Mouse (Mus musculus): Measurements from ENCODE around the gene Sclt1. TPM values are rescaled to one million over a fixed set of nuclear protein-coding genes. Genes with fewer than 3 reads are reported as not detected.

Gene Sclt1
- polyA plus RNA-seq, 1 experiment from 2014 or later = 33.0 TPM

DNA sequence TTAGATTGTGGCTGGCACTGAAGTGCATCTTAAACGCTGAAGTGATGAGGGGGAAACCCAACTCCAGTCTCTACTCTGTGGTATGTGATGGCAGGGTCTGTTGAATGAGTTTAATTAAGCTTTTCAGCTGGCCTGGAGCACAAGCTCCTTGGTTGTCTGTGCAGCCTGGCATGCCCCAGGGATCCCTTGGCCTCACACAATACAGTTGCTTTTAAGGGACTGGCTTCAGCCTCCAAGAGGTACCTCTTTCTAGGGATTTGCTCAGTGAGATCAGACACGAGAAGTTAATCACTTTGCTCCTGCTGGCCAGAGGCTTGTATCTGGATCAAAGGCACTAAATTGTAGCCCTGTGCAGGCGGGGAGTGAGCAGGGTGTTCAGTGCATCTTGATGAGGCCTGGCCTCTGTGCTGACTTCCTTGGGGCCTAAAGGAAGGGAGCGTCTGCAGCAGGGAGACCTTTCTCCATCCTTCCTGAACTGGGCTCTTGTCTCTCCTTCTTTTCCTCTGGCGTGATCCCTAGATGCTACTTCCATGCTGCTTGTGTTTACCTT, 138.8 kb downstream of the Sclt1 start:
- H3K27ac ChIP-seq (ENCODE audit: low read depth, low read length) = peak overlapping the region; percentile 46; the same call in 1 of the 2 replicates
- no peaks in the 10 kb centered on the region for H3K27me3 ChIP-seq (ENCODE audit: control insufficient read depth, insufficient read depth, low read length)
- no peak overlapping the region for H3K9ac ChIP-seq (ENCODE audit: low read length)
- peak; percentile 32 for ATAC-seq (replicated peaks; ENCODE audit: low FRiP score)
- H3K36me3 ChIP-seq (ENCODE audit: control insufficient read depth, insufficient read depth, low read length) = peaks cover 6% of the 10 kb centered on the region; the same call in 1 of the 2 replicates
- H3K4me1 ChIP-seq (replicated peaks; ENCODE audit: control insufficient read depth, insufficient read depth, low read length) = peaks cover 11% of the 10 kb centered on the region; the same call in 1 of the 2 replicates
- no peak overlapping the region for H3K4me2 ChIP-seq (ENCODE audit: low read depth, low read length, severe bottlenecking)
- 18% methylated on average over 5 of the region's 5 CpGs for WGBS
- no peak for DNase-seq (ENCODE audit: low spot score)
- H3K9me3 ChIP-seq (ENCODE audit: control insufficient read depth, low read length) = no peaks in the 10 kb centered on the region
- no peak overlapping the region for H3K4me3 ChIP-seq (ENCODE audit: low read depth, low read length)

DNA sequence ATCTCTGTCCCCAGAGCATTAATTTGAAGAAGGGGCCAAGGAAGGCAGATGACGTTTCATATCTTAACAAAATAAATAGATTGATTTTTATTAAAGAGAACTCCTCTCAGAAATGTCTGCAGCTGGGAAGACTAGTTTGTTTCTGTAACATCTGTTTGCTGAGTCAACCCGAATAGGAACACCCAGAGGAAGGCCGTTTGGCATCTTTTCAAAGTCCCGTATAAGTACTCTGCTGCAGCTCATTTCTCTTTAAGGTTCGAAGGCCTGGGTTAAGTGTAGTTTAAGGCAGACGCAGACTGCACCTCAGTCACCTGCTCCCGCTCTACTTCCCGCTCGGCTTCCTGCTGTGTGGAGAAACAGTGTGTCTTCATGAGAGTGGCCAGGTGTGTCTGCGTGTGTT, 139.4 kb downstream of the Sclt1 start:
- H3K36me3 ChIP-seq (ENCODE audit: control insufficient read depth, insufficient read depth, low read length) = peaks cover 6% of the 10 kb centered on the region; the same call in 1 of the 2 replicates
- no peak overlapping the region for H3K9ac ChIP-seq (ENCODE audit: low read length)
- no peak overlapping the region; the same call in 1 of the 2 replicates for H3K27ac ChIP-seq (ENCODE audit: low read depth, low read length)
- 47% methylated on average over 10 of the region's 10 CpGs for WGBS
- H3K4me1 ChIP-seq (replicated peaks; ENCODE audit: control insufficient read depth, insufficient read depth, low read length) = peaks cover 11% of the 10 kb centered on the region; the same call in 1 of the 2 replicates
- no peak overlapping the region for H3K4me2 ChIP-seq (ENCODE audit: low read depth, low read length, severe bottlenecking)
- H3K4me3 ChIP-seq (ENCODE audit: low read depth, low read length) = no peak overlapping the region
- ATAC-seq (replicated peaks; ENCODE audit: low FRiP score) (no peak), DNase-seq (ENCODE audit: low spot score) (no peak)
- H3K27me3 ChIP-seq (ENCODE audit: control insufficient read depth, insufficient read depth, low read length) = no peaks in the 10 kb centered on the region
- H3K9me3 ChIP-seq (ENCODE audit: control insufficient read depth, low read length) = no peaks in the 10 kb centered on the region

DNA sequence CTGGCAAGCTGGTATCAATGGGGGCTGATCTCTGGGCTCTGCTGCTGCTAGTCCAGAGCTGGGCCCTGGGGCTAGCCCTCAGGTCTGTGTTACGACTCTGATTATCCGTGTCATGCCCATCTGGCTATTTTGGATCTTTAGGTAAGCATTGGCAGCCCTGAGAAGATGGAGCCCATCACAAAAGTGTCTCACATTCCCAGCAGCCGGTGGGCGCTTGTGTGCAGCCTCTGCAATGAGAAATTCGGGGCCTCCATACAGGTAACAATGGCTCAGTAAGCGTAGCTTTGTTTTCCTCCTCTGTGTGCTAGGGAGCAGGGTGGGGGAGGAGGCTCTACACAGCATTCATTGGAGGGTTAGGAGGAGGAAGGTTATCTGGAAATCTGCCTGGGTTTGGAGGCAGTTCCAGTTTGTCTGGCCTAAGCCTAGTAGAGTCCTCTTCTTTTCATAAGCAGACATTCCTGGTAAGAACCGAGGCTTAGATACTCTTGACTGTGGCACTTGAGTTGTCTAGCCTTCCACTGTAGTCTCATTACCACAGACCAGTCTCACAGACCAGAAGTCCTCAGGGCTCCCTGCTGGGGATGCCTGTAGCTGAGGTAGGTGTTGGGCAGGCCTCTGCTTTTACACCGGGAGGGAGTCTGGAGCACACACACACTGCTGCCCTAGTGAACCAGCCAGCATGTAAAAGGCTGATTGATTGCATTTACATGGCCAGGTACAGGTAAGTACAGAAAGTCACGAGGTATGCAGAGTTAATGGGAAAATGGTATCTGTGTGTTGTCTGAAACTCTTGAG, 140.9 kb downstream of the Sclt1 start:
- no peak overlapping the region for H3K9ac ChIP-seq (ENCODE audit: low read length)
- 74% methylated on average over 9 of the region's 9 CpGs for WGBS

DNA sequence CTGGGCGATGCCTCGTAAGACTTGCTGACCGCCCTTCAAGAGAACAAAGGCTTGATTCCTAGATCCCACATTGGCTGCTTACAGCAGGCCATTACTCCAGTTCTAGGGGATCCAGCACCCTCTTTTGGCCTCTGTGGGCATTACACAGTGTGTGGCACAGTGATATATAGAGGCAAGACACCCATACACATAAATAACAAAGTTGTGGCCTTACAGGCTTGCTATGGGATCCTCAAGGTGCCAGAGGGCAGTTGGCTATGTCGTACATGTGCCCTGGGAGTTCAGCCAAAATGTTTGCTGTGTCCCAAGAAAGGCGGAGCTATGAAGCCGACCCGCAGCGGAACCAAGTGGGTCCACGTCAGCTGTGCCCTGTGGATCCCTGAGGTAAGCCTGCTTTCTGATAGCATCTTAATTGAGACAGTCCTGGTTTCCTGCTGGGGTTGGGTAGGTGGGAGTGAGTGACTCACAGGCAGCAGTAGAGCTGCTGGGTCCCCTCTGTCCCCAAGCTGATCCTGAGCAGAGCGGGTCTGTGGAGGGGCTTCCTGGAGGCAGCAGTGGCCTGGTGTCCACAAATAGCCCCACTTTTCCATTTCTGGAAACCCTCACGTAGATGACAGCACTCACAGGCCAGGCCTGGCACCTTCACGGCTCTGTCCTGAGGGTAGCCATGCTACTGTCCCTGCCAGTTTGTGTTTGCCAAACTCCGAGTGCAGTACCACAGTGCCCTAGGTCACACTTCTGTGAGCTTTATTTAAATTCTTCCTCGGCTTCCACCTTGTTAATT, 142.3 kb downstream of the Sclt1 start:
- no peak overlapping the region for H3K4me2 ChIP-seq (ENCODE audit: low read depth, low read length, severe bottlenecking)
- no peaks in the 10 kb centered on the region for H3K9me3 ChIP-seq (ENCODE audit: control insufficient read depth, low read length)
- 81% methylated on average over 14 of the region's 14 CpGs for WGBS
- ATAC-seq (replicated peaks; ENCODE audit: low FRiP score) (peak; percentile 54), DNase-seq (ENCODE audit: low spot score) (peak; percentile 71)
- no peaks in the 10 kb centered on the region for H3K27me3 ChIP-seq (ENCODE audit: control insufficient read depth, insufficient read depth, low read length)
- H3K36me3 ChIP-seq (ENCODE audit: control insufficient read depth, insufficient read depth, low read length) = peaks cover 3% of the 10 kb centered on the region; the same call in 1 of the 2 replicates
- H3K27ac ChIP-seq (ENCODE audit: low read depth, low read length) = no peak overlapping the region
- no peak overlapping the region for H3K9ac ChIP-seq (ENCODE audit: low read length)
- H3K4me1 ChIP-seq (replicated peaks; ENCODE audit: control insufficient read depth, insufficient read depth, low read length) = peaks cover 11% of the 10 kb centered on the region; the same call in 1 of the 2 replicates
- H3K4me3 ChIP-seq (ENCODE audit: low read depth, low read length) = no peak overlapping the region

More for the DNA sequence above, 140.9 kb downstream of the Sclt1 start:
- peaks cover 11% of the 10 kb centered on the region; the same call in 1 of the 2 replicates for H3K4me1 ChIP-seq (replicated peaks; ENCODE audit: control insufficient read depth, insufficient read depth, low read length)
- no peak overlapping the region for H3K4me3 ChIP-seq (ENCODE audit: low read depth, low read length)
- no peak overlapping the region for H3K4me2 ChIP-seq (ENCODE audit: low read depth, low read length, severe bottlenecking)
- no peak overlapping the region for H3K27ac ChIP-seq (ENCODE audit: low read depth, low read length)
- no peaks in the 10 kb centered on the region for H3K9me3 ChIP-seq (ENCODE audit: control insufficient read depth, low read length)
- peaks cover 6% of the 10 kb centered on the region; the same call in 1 of the 2 replicates for H3K36me3 ChIP-seq (ENCODE audit: control insufficient read depth, insufficient read depth, low read length)
- ATAC-seq (replicated peaks; ENCODE audit: low FRiP score) (no peak), DNase-seq (ENCODE audit: low spot score) (no peak)
- no peaks in the 10 kb centered on the region for H3K27me3 ChIP-seq (ENCODE audit: control insufficient read depth, insufficient read depth, low read length)

DNA sequence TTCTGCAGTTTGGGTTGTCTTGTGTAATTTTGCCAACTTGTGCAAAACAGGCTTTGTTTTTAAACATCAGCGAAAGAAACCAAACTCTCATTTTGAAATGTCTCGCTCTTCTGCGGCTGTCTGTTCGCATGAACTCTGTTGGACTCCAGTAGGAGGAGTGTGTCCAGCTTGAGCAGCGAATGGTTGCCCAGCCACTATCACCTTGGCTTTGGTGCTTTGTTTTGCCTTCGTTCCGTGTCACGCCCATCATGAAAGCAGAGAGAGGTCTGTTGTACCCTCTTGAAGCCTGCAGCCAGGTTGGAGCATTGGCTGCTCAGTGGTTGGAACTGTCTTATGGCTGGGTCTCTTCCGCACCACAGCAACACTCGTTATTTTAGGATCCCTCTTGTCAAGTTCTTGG, 143.1 kb downstream of the Sclt1 start:
- Histone ChIP-seq H3K4me1 (replicated peaks; ENCODE audit: control insufficient read depth, insufficient read depth, low read length) (peaks cover 11% of the 10 kb centered on the region; the same call in 1 of the 2 replicates), H3K27ac (ENCODE audit: low read depth, low read length) (no peak overlapping the region), H3K36me3 (ENCODE audit: control insufficient read depth, insufficient read depth, low read length) (no peaks in the 10 kb centered on the region; the same call in 1 of the 2 replicates), H3K4me2 (ENCODE audit: low read depth, low read length, severe bottlenecking) (no peak overlapping the region), H3K9ac (ENCODE audit: low read length) (no peak overlapping the region), H3K27me3 (ENCODE audit: control insufficient read depth, insufficient read depth, low read length) (no peaks in the 10 kb centered on the region), H3K9me3 (ENCODE audit: control insufficient read depth, low read length) (no peaks in the 10 kb centered on the region), H3K4me3 (ENCODE audit: low read depth, low read length) (no peak overlapping the region)
- 90% methylated on average over 10 of the region's 10 CpGs for WGBS
- ATAC-seq (replicated peaks; ENCODE audit: low FRiP score) = no peak
- no peak for DNase-seq (ENCODE audit: low spot score)

DNA sequence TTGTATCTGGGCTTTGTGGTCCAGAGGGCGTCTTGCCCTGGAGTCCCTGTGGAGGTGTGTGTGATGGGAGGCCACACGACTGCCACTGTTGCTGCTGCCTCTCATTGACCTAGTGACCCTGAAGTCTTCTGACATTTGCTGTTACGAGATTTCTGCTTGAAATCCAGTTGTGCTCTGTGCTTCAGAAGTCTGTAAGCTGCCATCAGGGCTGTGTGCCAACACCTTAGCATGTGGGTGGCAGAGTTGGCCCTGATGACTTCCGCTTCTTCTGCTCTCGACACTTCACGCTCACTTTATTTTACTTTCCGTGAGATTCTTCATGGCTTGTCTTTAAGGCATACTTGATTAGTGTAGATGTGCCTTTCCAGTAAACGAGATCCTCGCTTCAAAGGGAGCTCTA, 143.9 kb downstream of the Sclt1 start:
- ATAC-seq (replicated peaks; ENCODE audit: low FRiP score) (no peak), DNase-seq (ENCODE audit: low spot score) (no peak)
- no peaks in the 10 kb centered on the region for H3K9me3 ChIP-seq (ENCODE audit: control insufficient read depth, low read length)
- H3K4me2 ChIP-seq (ENCODE audit: low read depth, low read length, severe bottlenecking) = no peak overlapping the region
- H3K4me3 ChIP-seq (ENCODE audit: low read depth, low read length) = no peak overlapping the region
- 84% methylated on average over 9 of the region's 9 CpGs for WGBS
- H3K4me1 ChIP-seq (replicated peaks; ENCODE audit: control insufficient read depth, insufficient read depth, low read length) = peaks cover 4% of the 10 kb centered on the region; the same call in 1 of the 2 replicates
- H3K27ac ChIP-seq (ENCODE audit: low read depth, low read length) = no peak overlapping the region
- H3K36me3 ChIP-seq (ENCODE audit: control insufficient read depth, insufficient read depth, low read length) = no peaks in the 10 kb centered on the region; the same call in 1 of the 2 replicates
- H3K27me3 ChIP-seq (ENCODE audit: control insufficient read depth, insufficient read depth, low read length) = no peaks in the 10 kb centered on the region
- no peak overlapping the region for H3K9ac ChIP-seq (ENCODE audit: low read length)

DNA sequence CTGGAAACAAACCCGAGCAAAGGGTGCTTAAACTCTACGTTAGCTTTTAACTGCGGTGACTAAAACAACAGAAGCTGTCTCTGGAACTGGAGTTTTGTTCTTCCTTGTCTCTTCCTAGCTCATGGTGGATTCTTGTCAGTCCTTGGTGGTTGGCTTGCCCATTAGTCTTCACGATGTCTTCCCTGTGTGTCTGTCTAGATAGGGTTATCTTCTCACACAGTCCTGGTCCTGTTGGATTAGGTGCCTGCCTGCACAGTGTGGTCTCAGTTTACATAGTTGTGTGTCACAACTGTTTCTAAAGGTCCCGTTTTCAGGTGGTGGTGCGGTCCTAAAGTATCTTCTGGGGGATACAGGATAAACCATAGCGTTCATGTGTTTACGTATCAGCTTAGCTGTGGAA, 145.3 kb downstream of the Sclt1 start:
- H3K36me3 ChIP-seq (ENCODE audit: control insufficient read depth, insufficient read depth, low read length) = no peaks in the 10 kb centered on the region; the same call in 1 of the 2 replicates
- WGBS = 90% methylated on average over 8 of the region's 8 CpGs
- no peak for ATAC-seq (replicated peaks; ENCODE audit: low FRiP score)

DNA sequence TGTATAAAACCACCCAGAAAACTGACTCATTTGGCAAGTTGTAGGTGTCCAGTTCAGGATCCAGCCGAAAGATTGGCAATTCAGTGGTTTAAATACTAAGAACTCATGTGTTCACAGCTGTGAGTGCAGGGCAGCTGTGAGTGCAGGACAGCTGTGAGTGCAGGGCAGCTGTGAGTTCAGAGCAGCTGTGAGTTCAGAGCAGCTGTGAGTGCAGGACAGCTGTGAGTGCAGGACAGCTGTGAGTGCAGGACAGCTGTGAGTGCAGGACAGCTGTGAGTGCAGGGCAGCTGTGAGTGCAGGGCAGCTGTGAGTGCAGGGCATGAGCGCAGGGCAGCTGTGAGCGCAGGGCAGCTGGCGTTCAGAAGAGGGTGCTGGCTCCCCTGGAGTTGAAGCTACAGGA, 147.3 kb downstream of the Sclt1 start:
- ATAC-seq (replicated peaks; ENCODE audit: low FRiP score) = no peak
- H3K27me3 ChIP-seq (ENCODE audit: control insufficient read depth, insufficient read depth, low read length) = no peaks in the 10 kb centered on the region
- WGBS = 94% methylated on average over 4 of the region's 4 CpGs

More for the DNA sequence above, 145.3 kb downstream of the Sclt1 start:
- H3K4me3 ChIP-seq (ENCODE audit: low read depth, low read length) = no peak overlapping the region
- no peaks in the 10 kb centered on the region for H3K4me1 ChIP-seq (replicated peaks; ENCODE audit: control insufficient read depth, insufficient read depth, low read length)
- H3K9me3 ChIP-seq (ENCODE audit: control insufficient read depth, low read length) = no peaks in the 10 kb centered on the region
- no peak overlapping the region for H3K9ac ChIP-seq (ENCODE audit: low read length)
- DNase-seq (ENCODE audit: low spot score) = no peak
- H3K4me2 ChIP-seq (ENCODE audit: low read depth, low read length, severe bottlenecking) = no peak overlapping the region
- H3K27ac ChIP-seq (ENCODE audit: low read depth, low read length) = no peak overlapping the region
- no peaks in the 10 kb centered on the region for H3K27me3 ChIP-seq (ENCODE audit: control insufficient read depth, insufficient read depth, low read length)

More for the DNA sequence above, 147.3 kb downstream of the Sclt1 start:
- H3K27ac ChIP-seq (ENCODE audit: low read depth, low read length) = no peak overlapping the region
- no peaks in the 10 kb centered on the region for H3K9me3 ChIP-seq (ENCODE audit: control insufficient read depth, low read length)
- H3K36me3 ChIP-seq (ENCODE audit: control insufficient read depth, insufficient read depth, low read length) = no peaks in the 10 kb centered on the region; the same call in 1 of the 2 replicates
- no peak for DNase-seq (ENCODE audit: low spot score)
- H3K4me3 ChIP-seq (ENCODE audit: low read depth, low read length) = no peak overlapping the region
- H3K9ac ChIP-seq (ENCODE audit: low read length) = no peak overlapping the region
- no peaks in the 10 kb centered on the region for H3K4me1 ChIP-seq (replicated peaks; ENCODE audit: control insufficient read depth, insufficient read depth, low read length)
- H3K4me2 ChIP-seq (ENCODE audit: low read depth, low read length, severe bottlenecking) = no peak overlapping the region

Data from forebrain, embryonic 11.5 days (tissue).